Mouse (Mus musculus) right cerebral cortex, postnatal 36 days (tissue): ENCODE data around the gene Commd3.
A peak's percentile ranks its signal among the peaks of the same experiment; 100 is the strongest.

Experiments used
- DNase-seq, 2 experiments: peaks; one replicate each; pipeline ENCODE4 v3.0.0; 2022; ENCODE audit warnings: low spot score in 2 of 2, mixed read lengths in 1 of 2

The Commd3 gene

DNA sequence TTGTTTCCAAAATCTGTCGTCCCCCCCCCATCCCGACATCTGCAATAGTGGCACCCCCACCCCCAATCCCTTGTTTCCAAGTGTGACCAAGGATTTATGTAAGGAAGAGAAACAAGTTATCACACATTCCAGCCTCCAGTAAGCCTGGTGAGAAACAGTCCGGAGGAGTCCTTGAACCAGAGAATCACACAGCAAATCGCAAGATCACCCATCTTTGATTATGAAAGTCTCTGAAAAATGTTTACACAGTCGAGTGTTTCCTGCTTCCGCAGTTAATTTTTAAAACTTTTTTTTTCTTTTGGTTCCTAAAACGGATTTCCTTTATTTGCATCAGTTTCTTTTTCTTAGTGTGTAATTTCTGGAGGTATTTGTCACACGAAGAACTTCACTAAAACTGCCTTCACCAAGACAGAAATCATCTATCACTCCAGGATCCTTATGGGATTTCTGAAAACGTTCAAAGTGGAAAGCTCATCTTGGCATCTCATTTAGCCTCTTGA is 15.5 kb downstream of the Commd3 start:
- no peak for DNase-seq

- DNase-seq = no peak
Measured at GRCm38 (mm10) chr2:18688286-18688685, 16.1 kb downstream of the Commd3 start.

DNA sequence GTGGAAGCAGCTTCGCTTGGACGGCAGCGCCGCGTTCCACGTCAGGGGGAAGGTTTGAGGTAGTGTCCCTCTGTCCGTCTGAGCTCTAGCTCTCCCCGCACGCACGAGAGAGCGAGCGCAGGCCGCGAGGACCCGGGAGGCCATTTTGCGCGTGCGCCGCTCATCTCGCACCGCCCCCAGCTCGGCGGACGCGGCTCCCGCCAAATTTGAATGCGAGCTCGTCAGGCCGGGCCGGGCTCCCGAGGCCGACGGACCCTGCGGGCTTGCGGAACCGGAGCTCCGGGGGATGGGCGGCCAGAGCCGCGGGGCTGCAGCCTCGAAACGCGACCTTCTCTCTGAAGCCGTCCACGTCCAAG is 16.5 kb downstream of the Commd3 start:
- no peak for DNase-seq

- DNase-seq = no peak
Measured at GRCm38 (mm10) chr2:18689064-18689921, 17.1 kb downstream of the Commd3 start.

- peak in 1 of 2 experiments; percentile 61 for DNase-seq
Measured at GRCm38 (mm10) chr2:18690055-18690691, 18.0 kb downstream of the Commd3 start.

DNA sequence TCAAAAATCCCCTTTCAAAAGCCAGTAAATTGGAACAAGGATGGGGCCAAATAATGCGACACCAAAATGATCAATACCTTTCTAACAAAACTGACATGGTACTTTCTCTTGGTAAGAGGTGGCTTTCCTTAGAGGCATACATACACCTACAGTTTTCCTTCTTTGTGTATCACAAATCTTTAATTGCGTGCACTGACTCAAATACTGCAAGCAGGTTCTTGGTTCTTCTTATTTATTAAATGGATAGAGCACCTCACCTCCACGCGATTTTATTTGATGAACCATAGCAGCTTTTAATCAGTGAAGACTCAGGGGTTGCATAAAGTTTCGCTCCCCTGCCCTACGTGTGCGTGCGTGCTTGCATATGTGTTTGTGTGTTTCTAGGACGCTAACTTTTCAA is 18.6 kb downstream of the Commd3 start:
- DNase-seq = no peak

DNA sequence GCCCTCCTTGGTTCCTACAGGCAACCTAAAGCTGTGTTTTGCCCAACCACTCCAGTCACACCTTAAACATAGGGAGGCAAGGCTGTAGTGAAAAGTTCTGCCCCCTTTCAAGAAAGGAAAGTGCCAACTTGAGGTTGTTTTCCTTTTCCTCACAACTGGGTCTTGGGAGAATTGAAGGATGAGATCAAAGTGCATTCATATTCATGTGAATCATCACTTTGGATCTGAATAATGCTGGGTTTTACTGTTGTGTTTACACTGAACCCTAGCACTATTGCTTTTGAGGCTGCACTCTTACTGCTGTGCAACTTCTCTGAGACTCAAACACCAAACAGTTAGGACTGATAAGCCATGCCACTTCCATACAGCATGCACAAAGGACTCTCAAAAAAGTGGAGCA is 19.8 kb downstream of the Commd3 start:
- DNase-seq = no peak

DNA sequence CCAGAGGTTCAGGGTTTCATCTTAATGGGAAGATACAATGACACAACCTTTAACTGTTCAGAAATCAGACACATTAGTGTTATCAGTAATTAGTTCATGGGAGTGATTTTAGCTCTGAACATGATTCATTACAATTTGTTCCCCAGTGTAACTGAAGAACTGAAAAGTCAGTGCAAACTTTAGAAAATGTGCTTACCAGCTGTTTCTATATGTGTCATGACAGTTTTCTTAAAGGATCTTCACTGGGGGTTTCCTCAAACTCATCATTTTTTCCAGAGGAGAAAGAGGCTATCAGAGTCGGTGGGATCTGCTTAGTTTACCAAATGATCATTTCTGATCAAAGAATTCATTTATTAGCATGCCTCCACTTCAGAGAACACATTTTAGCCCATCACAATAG is 20.4 kb downstream of the Commd3 start:
- no peak for DNase-seq

DNA sequence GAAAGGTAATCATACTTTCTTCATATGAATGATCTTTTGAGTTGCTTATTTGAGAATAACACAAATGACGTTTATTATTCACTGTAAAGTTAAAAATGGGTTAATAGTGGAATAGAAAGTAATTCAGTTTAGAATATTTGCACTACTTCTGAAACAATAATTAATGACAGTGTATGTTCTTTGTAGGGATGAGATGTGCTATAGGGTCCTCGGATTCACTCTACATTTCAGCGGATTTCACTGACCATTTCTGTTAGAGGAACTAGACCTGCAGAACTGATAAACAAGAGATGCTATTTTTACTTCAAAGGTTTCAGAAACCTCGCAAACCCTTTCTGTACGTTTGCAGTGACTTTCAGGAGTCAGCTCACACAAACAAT is 21.3 kb downstream of the Commd3 start:
- no peak for DNase-seq

DNA sequence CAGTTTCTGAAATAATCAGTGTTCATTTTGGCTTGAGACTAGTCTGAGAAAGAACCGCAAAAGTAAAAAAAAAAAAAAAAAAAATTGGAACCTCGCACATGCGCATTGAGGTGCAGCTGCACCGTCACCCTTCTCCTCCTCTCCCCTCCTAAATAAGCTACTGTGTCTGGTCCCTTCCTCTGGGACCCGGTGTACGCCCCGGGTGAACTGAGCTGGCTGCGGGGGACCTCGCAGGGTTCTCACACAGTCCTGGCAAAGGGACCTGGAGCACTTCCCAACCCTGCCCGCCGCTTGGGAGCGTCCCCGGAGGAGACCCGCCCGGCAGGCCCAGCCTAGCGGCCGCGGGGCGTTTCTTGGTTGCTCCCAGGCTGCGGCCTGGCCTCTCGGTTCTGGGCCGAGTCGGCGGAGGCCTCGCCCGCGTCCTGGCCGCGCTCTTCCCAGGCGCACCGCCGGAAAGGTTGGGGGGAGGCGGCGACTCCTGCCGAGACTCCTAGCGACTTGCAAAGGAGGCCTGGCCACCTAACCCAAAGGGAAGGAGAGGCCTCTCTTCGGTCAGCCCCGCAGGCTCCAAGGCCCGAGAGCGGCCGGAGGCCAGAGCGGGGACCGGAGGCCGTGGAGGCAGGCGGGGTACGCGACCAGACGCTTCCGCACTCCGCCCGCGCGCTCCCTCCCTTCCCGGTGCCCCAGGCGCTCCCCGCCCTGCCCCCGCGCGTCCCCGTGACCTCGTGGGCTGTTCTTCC is 21.9 kb downstream of the Commd3 start, which contains the start of gene Spag6:
Gene Spag6, plus strand, starts transcription at position 162 of the 740 bp plus-strand sequence.
- no peak for DNase-seq

- no peak for DNase-seq
Measured at GRCm38 (mm10) chr2:18694611-18694950, 22.4 kb downstream of the Commd3 start.

GRCm38 (mm10) chr2:18695163-18695562 is 23.0 kb downstream of the Commd3 start:
- DNase-seq = no peak

GRCm38 (mm10) chr2:18695629-18696150 is 23.5 kb downstream of the Commd3 start:
- DNase-seq = no peak

GRCm38 (mm10) chr2:18697591-18698244 is 25.5 kb downstream of the Commd3 start:
- no peak for DNase-seq

DNA sequence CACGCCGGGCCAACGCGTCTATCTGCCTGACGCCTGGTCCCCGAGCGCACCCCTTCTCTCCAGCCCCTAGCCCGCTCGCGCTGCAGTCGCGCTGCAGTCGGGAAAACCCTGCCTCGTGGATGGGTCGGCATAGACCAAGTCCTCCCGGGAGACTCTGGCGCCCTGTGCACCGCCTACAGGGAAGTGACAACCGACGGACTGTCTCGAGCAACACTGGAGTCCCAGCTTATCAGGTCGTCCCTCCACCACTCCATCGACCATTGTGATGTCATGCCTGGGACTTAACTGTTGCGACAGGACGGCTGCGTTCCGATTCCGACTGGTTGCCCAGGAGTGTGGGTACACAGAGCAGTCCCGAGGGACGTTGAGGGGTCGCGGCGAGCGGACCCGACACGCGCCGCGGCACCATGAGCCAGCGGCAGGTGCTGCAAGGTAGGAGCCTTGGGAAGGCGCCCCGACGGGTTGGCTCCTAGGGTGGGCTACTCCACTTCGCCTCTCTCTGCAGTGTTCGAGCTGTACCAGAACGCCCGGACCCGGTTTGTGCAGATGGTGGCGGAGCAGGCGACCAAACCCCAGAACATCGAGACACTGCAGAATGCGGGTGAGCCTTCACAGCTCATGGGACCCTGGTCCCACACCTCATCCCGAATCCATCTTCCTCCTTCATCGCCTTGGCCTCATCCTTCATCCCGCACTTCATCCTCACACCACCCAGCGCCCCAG is 26.6 kb downstream of the Commd3 start:
- DNase-seq = no peak

- no peak for DNase-seq
Measured at GRCm38 (mm10) chr2:18699401-18699990, 27.3 kb downstream of the Commd3 start.

DNA sequence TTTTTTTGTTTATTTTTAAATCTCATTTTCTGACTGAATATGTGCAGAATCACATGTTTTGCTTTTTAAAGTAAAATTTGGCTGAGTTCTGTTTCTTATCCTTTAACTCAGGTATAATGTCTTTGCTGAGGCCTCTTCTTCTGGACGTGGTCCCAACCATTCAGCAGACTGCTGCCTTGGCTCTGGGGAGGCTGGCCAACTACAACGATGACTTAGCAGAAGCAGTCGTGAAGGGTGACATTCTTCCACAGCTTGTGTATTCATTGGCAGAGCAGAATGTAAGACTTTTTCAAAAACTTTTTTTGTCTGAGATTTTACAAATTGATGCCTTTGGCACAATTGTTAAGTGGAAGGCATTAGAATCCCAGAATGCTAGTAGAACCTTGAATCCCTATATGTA is 38.2 kb downstream of the Commd3 start:
- DNase-seq = no peak

DNA sequence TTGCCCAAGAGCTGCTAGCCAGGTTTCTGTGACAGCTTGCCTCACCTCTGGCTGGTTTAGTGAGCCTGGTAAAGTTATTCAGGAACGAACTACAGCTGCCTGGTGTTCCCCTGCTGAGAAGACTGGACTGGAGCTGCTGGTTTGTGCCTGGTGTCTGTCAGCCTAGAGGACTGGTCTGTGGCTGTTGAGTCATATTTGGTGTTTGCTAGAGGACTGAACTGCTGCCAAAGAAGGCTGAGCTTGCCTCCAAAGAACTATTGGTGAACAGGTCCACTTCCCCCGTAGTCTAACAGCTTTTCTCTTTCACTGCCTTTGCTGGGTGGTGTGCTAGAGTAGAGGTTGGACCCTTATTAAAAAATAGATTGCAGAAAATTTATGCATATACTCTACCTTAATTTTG is 40.9 kb downstream of the Commd3 start:
- DNase-seq = no peak

DNA sequence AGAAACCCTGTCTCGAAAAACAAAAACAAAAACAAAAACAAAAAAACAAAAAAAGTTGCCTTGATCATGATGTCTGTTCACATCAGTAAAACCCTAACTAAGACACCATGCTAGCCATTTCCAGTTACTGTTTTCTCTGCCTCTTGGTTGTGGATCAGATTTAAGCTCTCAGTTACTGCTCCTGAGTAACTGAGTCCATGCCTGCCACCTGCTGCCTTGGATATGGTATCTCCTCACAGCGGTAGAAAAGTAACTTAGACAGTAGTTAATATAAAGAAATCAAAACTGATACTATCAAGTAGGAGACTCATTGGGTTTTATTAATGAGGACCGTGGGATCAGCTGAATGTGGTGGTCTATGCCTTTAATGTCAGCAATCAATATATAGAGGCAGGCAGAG is 42.2 kb downstream of the Commd3 start:
- no peak for DNase-seq

DNA sequence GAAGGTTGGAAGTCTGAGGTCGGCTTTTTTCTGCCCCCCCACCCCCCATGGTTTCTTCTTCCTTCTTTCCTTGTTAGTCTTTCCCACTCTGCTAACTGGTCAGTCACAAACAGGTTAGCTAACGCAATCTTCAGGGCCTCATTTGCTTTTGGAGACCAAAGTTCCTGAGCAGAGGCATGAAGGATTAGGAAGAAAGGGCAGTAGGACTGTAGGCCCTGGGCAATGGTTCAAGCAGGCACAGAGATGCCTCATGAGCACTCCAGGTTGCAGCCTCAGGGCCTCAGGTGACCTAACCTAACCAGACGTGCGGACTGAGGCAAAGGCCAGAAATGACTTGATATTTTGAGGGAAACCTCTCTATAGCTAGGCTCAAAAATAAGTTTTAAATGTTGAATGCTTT is 46.3 kb downstream of the Commd3 start:
- no peak for DNase-seq
